Mouse (Mus musculus) left cerebral cortex, adult 2 months (tissue): ENCODE measurements around the gene Mepce. TPM values are rescaled to one million over a fixed set of nuclear protein-coding genes. Genes with fewer than 3 reads are reported as not detected.

ENCODE experiments used
- DNase-seq, 2 experiments: peaks; one replicate each; pipeline ENCODE4 v3.0.0; 2021 to 2022; ENCODE audit warnings: low spot score in 2 of 2, mixed read lengths in 1 of 2; ENCODE audit errors: extremely low spot score in 1 of 2
- H3K27ac ChIP-seq: fragments of 200-600 bp; 2 replicates; pipeline ENCODE4 v1.8.1; 2022
- H3K4me3 ChIP-seq: fragments of 200-600 bp; 2 replicates; pipeline ENCODE4 v1.8.1; 2022
- CTCF ChIP-seq: fragments of 200-600 bp; IDR thresholded peaks from 2 replicates; pipeline ENCODE4 v1.8.1; 2022; ENCODE audit warnings: antibody characterized with exemption, mild to moderate bottlenecking, moderate library complexity
- intact Hi-C: fragments of 180-260 bp; cut with DNase I; formaldehyde crosslinking; loops from one replicate; pipeline ENCODE4 v1.15.1; 2025
- total RNA-seq, 2 experiments: library from RNA; stranded (reverse); gene quantifications; 2 replicates each; pipeline ENCODE4 v1.2.3; 2021

Mepce gene
- total RNA-seq, 2 experiments from 2014 or later: 40.1 to 45.2 TPM

DNA sequence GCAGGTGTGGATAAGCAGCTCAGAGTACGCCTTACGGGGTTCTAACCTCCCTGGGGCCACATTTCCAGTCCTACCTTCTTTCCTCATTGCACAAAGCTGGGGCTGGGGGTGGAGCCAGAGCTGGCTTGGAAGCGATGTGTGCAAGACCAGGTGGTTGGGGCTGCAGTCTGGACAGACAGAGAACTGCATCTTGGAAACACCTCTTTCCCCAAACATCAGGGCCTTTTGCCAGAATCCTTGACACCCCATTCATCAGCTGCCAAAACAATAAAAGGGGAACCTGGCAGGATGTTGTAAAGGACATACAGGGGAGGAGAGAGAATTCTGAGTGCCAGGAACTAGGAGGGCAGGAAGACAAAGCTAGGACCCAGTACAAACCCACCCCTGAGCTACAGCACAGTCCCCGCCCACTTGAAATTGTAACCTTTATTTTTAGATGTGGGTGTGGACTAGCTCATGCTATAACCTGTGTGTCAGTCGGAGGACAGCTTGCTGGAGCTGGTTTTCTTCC, 11.0 kb downstream of the Mepce start:
- intact Hi-C loops: loop anchor here (5.0 kb wide), 1 partner anchor 439 kb away; no protein-coding TSS in a partner anchor
- peak in 1 of 2 experiments; percentile 11 for DNase-seq
- H3K27ac ChIP-seq: no peak overlapping the region
- H3K4me3 ChIP-seq: no peak overlapping the region
- TF ChIP-seq CTCF: no peak

- peak in 1 of 2 experiments; percentile 3 for DNase-seq
- Histone ChIP-seq H3K27ac (no peak overlapping the region), H3K4me3 (no peak overlapping the region)
- intact Hi-C loops: loop anchor here (5.0 kb wide), 1 partner anchor 438 kb away; no protein-coding TSS in a partner anchor
- TF ChIP-seq CTCF: no peak
These were observed 11.7 kb downstream of the Mepce start for GRCm38 (mm10) chr5:137775587-137776290.

- no peak overlapping the region for H3K4me3 ChIP-seq
- intact Hi-C loops: no loop called here
- no peak for DNase-seq
- TF ChIP-seq CTCF: no peak
- no peak overlapping the region for H3K27ac ChIP-seq
These were observed 14.7 kb downstream of the Mepce start for GRCm38 (mm10) chr5:137772755-137773154.

- intact Hi-C loops: no loop called here
- peak; percentile 71 for TF ChIP-seq CTCF
- Histone ChIP-seq H3K27ac (no peak overlapping the region), H3K4me3 (no peak overlapping the region)
- DNase-seq: no peak
These were observed 16.7 kb downstream of the Mepce start for GRCm38 (mm10) chr5:137770709-137771108.

GRCm38 (mm10) chr5:137768475-137768874, 19.0 kb downstream of the Mepce start:
- no peak overlapping the region for H3K4me3 ChIP-seq
- H3K27ac ChIP-seq: no peak overlapping the region
- no peak for DNase-seq
- intact Hi-C loops: no loop called here
- TF ChIP-seq CTCF: no peak

DNA sequence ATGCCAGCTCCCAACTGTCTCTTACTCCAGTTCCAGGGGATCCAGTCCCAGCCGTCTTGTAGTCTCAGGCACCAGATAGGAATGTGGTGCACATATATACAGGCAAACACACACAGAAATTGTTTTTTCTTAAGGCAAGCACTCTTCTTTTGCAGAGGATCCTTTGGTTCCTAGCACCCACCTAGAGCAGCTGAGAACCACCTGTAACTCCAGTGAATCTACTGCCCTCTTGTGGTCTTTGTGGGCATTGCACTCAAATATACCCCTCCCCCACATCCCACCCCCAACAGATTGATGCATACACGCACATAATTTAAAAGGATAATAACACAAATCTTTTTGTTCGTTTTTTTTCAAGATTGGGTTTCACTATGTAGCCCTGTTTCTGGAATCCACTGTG, 21.2 kb downstream of the Mepce start:
- intact Hi-C loops: no loop called here
- DNase-seq: no peak
- Histone ChIP-seq H3K27ac (no peak overlapping the region), H3K4me3 (no peak overlapping the region)
- TF ChIP-seq CTCF: peak; percentile 55

- Histone ChIP-seq H3K27ac (no peak overlapping the region), H3K4me3 (no peak overlapping the region)
- no peak for DNase-seq
- no peak for TF ChIP-seq CTCF
- intact Hi-C loops: no loop called here
These were observed 22.7 kb downstream of the Mepce start for GRCm38 (mm10) chr5:137764609-137765340.

DNA sequence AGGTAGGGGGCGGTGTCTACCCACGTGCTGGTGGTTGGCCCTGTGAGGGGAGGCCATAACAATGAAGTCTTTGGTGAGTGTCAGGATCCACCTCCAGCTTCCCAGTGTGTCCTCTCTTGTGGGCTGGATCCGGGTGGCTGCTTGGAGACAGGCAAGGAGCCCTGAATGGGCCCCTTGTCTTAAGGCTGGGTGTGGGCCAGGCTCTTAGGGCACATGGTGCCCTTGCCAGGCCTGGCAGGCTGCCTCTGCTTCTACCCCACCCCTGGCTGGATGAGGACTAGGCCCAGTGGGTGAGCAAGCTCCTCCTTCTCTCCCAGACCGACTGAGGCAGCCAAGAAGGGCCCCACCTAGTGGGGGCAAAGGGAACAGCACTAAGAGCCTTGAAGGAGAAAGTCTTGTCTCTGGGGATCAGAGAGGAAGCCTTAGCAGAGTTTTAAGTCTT, 27.5 kb downstream of the Mepce start:
- intact Hi-C loops: no loop called here
- peak; percentile 92 for TF ChIP-seq CTCF
- Histone ChIP-seq H3K27ac (no peak overlapping the region; the same call in 1 of the 2 replicates), H3K4me3 (no peak overlapping the region)
- peak; percentile 83 to 86 for DNase-seq

- TF ChIP-seq CTCF: no peak
- peak overlapping the region; percentile 47 for H3K4me3 ChIP-seq
- intact Hi-C loops: no loop called here
These were observed 28.4 kb downstream of the Mepce start for GRCm38 (mm10) chr5:137758921-137759534.

GRCm38 (mm10) chr5:137757887-137758286, 29.6 kb downstream of the Mepce start:
- DNase-seq: peak; percentile 57 to 82
- Histone ChIP-seq H3K27ac (peak overlapping the region; percentile 92), H3K4me3 (peak overlapping the region; percentile 47)
- intact Hi-C loops: loop anchor here (1.0 kb wide), 1 partner anchor 101 kb away; no protein-coding TSS in a partner anchor
- TF ChIP-seq CTCF: no peak

More at GRCm38 (mm10) chr5:137758921-137759534, 28.4 kb downstream of the Mepce start:
- H3K27ac ChIP-seq: peak overlapping the region; percentile 92
- DNase-seq: no peak

GRCm38 (mm10) chr5:137756882-137757661, 30.4 kb downstream of the Mepce start:
- TF ChIP-seq CTCF: peak; percentile 96

More at GRCm38 (mm10) chr5:137756882-137757661, 30.4 kb downstream of the Mepce start:
- peak; percentile 84 to 90 for DNase-seq
- peak overlapping the region; percentile 32; the same call in 1 of the 2 replicates for H3K27ac ChIP-seq
- no peak overlapping the region for H3K4me3 ChIP-seq
- intact Hi-C loops: loop anchor here (1.0 kb wide), 1 partner anchor 100 kb away; no protein-coding TSS in a partner anchor
